12 mouse cellular contexts compared by ENCODE assay signal in the genomic region with DNA sequence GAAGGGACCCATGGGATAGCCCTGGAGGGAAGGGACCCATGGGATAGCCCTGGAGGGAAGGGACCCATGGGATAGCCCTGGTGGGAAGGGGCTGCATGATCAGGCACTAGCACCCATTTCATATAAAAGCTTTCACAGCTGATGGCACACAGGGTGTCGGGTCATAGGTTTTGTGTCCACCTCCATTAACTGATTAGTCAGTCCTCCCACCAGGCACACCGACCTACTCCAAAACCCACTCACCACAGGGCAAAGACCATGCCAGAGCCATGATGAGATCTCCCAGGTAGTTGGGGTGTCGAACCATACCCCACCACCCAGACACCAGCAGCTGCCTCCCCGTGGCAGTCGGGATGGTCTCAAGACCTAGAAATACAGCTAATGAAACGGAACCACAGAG. TPM values are rescaled to one million over a fixed set of nuclear protein-coding genes. Genes with fewer than 3 reads are reported as not detected.
A peak's percentile ranks its signal among the peaks of the same experiment; 100 is the strongest.
DNase-seq lines count a peak whose midpoint lies in the region; ATAC-seq and TF ChIP-seq lines count a peak whose summit lies in the region.
"Had no signal": no experiment of that assay in that cellular context is flagged by ENCODE, and none has a peak within 500 bp of the region (broad histone marks: within the 10 kb centered on the region; RNA-seq: fewer than 3 reads in every experiment).

No protein-coding gene starts in this region.

- TF ChIP-seq CTCF in left cerebral cortex, adult 2 months (IDR thresholded peaks at IDR 0.05), result no peak
- no peak for TF ChIP-seq CTCF in liver, embryonic 14.5 days (IDR thresholded peaks at IDR 0.05; ENCODE audit: low read depth)

- intact Hi-C loops in left cerebral cortex, adult 2 months (cut with DNase I), result no loop called here

- peaks cover 15% of the 10 kb centered on the region for H3K36me3 ChIP-seq in hindbrain, embryonic 14.5 days (replicated peaks; ENCODE audit: control insufficient read depth, insufficient read depth)
- peaks cover 20% of the 10 kb centered on the region for H3K36me3 ChIP-seq in liver, embryonic 14.5 days (replicated peaks; ENCODE audit: control insufficient read depth, insufficient read depth, low read depth)

- H3K9me3 ChIP-seq in hindbrain, embryonic 14.5 days (ENCODE audit: control insufficient read depth, low read length), result no peaks in the 10 kb centered on the region
- H3K9me3 ChIP-seq in liver, embryonic 14.5 days (ENCODE audit: control insufficient read depth, low read length), result no peaks in the 10 kb centered on the region

- TF ChIP-seq EP300 in liver, embryonic 14.5 days (IDR thresholded peaks at IDR 0.05; ENCODE audit: low read depth), result no peak

- no peak for ATAC-seq in hindbrain, embryonic 14.5 days (ENCODE audit: low FRiP score)
- ATAC-seq in liver, embryonic 14.5 days (ENCODE audit: insufficient read depth), result no peak

- H3K4me2 ChIP-seq in hindbrain, embryonic 14.5 days (replicated peaks), result peak overlapping the region; percentile 100; the same call in 1 of the 2 replicates
- peak overlapping the region; percentile 86 for H3K4me2 ChIP-seq in liver, embryonic 14.5 days (ENCODE audit: low read depth)

- DNase-seq in cerebellum, adult 11-12 months, result peak; percentile 36
- DNase-seq in cerebellum, postnatal 10 days, result no peak
- no peak for DNase-seq in left cerebral cortex, adult 2 months (ENCODE audit: extremely low spot score in 1 of 2, low spot score in 2 of 2)
- no peak for DNase-seq in left cerebral cortex, adult 8-10 months (ENCODE audit: low spot score in 2 of 2)
- DNase-seq in hindbrain, embryonic 14.5 days (ENCODE audit: low spot score), result no peak
- DNase-seq in liver, embryonic 14.5 days (ENCODE audit: low read depth in 3 of 3, low spot score in 3 of 3), result no peak
- no peak for DNase-seq in thymus, postnatal 0 days (ENCODE audit: low spot score)
- no peak for DNase-seq in adrenal gland, adult (ENCODE audit: inconsistent age in 2 of 2, low spot score in 1 of 2)
- DNase-seq: cerebellum, adult 11 months; gastrocnemius, postnatal 36 days; layer of hippocampus, adult 9-11 months; lung, postnatal 36 days had no signal

- H3K4me3 ChIP-seq in left cerebral cortex, adult 2 months, result no peak overlapping the region
- no peak overlapping the region for H3K4me3 ChIP-seq in hindbrain, embryonic 14.5 days (replicated peaks; ENCODE audit: low read length)
- H3K4me3 ChIP-seq in liver, embryonic 14.5 days (ENCODE audit: insufficient read depth in 1 of 2, low read depth in 2 of 2, low read length in 2 of 2), result peak overlapping the region in 1 of 2 experiments; percentile 97; a peak in 1 of 4 replicates

- H3K27me3 ChIP-seq in hindbrain, embryonic 14.5 days (ENCODE audit: control insufficient read depth, insufficient read depth, low read length), result no peaks in the 10 kb centered on the region
- no peaks in the 10 kb centered on the region for H3K27me3 ChIP-seq in liver, embryonic 14.5 days (ENCODE audit: control insufficient read depth, insufficient read depth, low read length)

- 91% methylated on average over 6 of the region's 6 CpGs for WGBS in hindbrain, embryonic 14.5 days
- 78% methylated on average over 6 of the region's 6 CpGs for WGBS in liver, embryonic 14.5 days (ENCODE audit: insufficient replicate concordance)

- no peak overlapping the region for H3K9ac ChIP-seq in hindbrain, embryonic 14.5 days
- H3K9ac ChIP-seq in liver, embryonic 14.5 days (replicated peaks), result no peak overlapping the region; the same call in 1 of the 2 replicates

- 0 out of 2 replicates have a peak overlapping the region, but pooled peaks have one; percentile 19 for H3K27ac ChIP-seq in left cerebral cortex, adult 2 months
- H3K27ac ChIP-seq in hindbrain, embryonic 14.5 days, result no peak overlapping the region
- H3K27ac ChIP-seq in liver, embryonic 14.5 days, result no peak overlapping the region

- H3K4me1 ChIP-seq in hindbrain, embryonic 14.5 days (replicated peaks; ENCODE audit: control insufficient read depth, insufficient read depth, low read length), result peaks cover 40% of the 10 kb centered on the region
- peaks cover 18 to 22% of the 10 kb centered on the region in 2 experiments for H3K4me1 ChIP-seq in liver, embryonic 14.5 days (replicated peaks; ENCODE audit: control insufficient read depth in 2 of 2, insufficient read depth in 2 of 2, low read length in 1 of 2)

RNA-seq across cellular contexts. Expression of gene Znhit2, which starts 2.1 kb away (rescaled TPM):
- total RNA-seq in left cerebral cortex, adult 2 months (2021), result 10 to 100 TPM; 33.9 to 39.1 TPM
- 10 to 100 TPM; 33.0 to 38.8 (median 37.3) TPM for total RNA-seq in left cerebral cortex, adult 8-10 months (2022)
- polyA plus RNA-seq in hindbrain, embryonic 14.5 days (2014; fragmentation: Nextera tagmentation; extraction: Ambion mirVana), result 35.3 and 36.3 TPM in 2 replicates
- 15.8 and 17.9 TPM in 2 replicates for polyA plus RNA-seq in liver, embryonic 14.5 days (2012; rRNA removed)
- polyA plus RNA-seq in liver, embryonic 14.5 days (2014; fragmentation: Nextera tagmentation; extraction: Ambion mirVana), result 19.3 and 20.4 TPM in 2 replicates
- 48.3 and 55.4 TPM in 2 replicates for polyA plus RNA-seq in thymus, postnatal 0 days (2015; fragmentation: Nextera tagmentation; extraction: Ambion mirVana)

RNA-seq across cellular contexts. Expression of gene Tm7sf2, which starts 5.1 kb away (rescaled TPM):
- 10 to 100 TPM; 26.9 to 30.4 TPM for total RNA-seq in left cerebral cortex, adult 2 months (2021)
- total RNA-seq in left cerebral cortex, adult 8-10 months (2022), result 10 to 100 TPM; 18.9 to 29.9 (median 23.2) TPM
- polyA plus RNA-seq in hindbrain, embryonic 14.5 days (2014; fragmentation: Nextera tagmentation; extraction: Ambion mirVana), result 58.9 and 59.8 TPM in 2 replicates
- 35.9 and 43.4 TPM in 2 replicates for polyA plus RNA-seq in liver, embryonic 14.5 days (2012; rRNA removed)
- 35.0 and 35.7 TPM in 2 replicates for polyA plus RNA-seq in liver, embryonic 14.5 days (2014; fragmentation: Nextera tagmentation; extraction: Ambion mirVana)
- 10.1 and 10.3 TPM in 2 replicates for polyA plus RNA-seq in thymus, postnatal 0 days (2015; fragmentation: Nextera tagmentation; extraction: Ambion mirVana)

RNA-seq across cellular contexts. Expression of gene Fau, which starts 5.4 kb away (rescaled TPM):
- total RNA-seq in left cerebral cortex, adult 2 months (2021), result 100 to 1,000 TPM; 663 to 678 TPM
- 100 to 1,000 TPM; 737 to 869 (median 805) TPM for total RNA-seq in left cerebral cortex, adult 8-10 months (2022)
- 537 and 672 TPM in 2 replicates for polyA plus RNA-seq in hindbrain, embryonic 14.5 days (2014; fragmentation: Nextera tagmentation; extraction: Ambion mirVana)
- polyA plus RNA-seq in liver, embryonic 14.5 days (2012; rRNA removed), result 853 and 969 TPM in 2 replicates
- 593 and 639 TPM in 2 replicates for polyA plus RNA-seq in liver, embryonic 14.5 days (2014; fragmentation: Nextera tagmentation; extraction: Ambion mirVana)
- polyA plus RNA-seq in thymus, postnatal 0 days (2015; fragmentation: Nextera tagmentation; extraction: Ambion mirVana), result 1,297 and 1,312 TPM in 2 replicates

RNA-seq across cellular contexts. Expression of gene Mrpl49, which starts 5.5 kb away (rescaled TPM):
- 10 to 100 TPM; 40.9 to 41.3 TPM for total RNA-seq in left cerebral cortex, adult 2 months (2021)
- total RNA-seq in left cerebral cortex, adult 8-10 months (2022), result 10 to 100 TPM; 42.7 to 55.2 (median 44.9) TPM
- polyA plus RNA-seq in hindbrain, embryonic 14.5 days (2014; fragmentation: Nextera tagmentation; extraction: Ambion mirVana), result 64.2 and 64.5 TPM in 2 replicates
- 22.0 and 29.6 TPM in 2 replicates for polyA plus RNA-seq in liver, embryonic 14.5 days (2012; rRNA removed)
- polyA plus RNA-seq in liver, embryonic 14.5 days (2014; fragmentation: Nextera tagmentation; extraction: Ambion mirVana), result 43.7 and 48.2 TPM in 2 replicates
- 65.2 and 71.4 TPM in 2 replicates for polyA plus RNA-seq in thymus, postnatal 0 days (2015; fragmentation: Nextera tagmentation; extraction: Ambion mirVana)

RNA-seq across cellular contexts. Expression of gene Vps51, which starts 13.9 kb away (rescaled TPM):
- total RNA-seq in left cerebral cortex, adult 2 months (2021), result 100 to 1,000 TPM in 1 of 2 experiments, 10 to 100 TPM in 1; 85.3 to 101 TPM
- 10 to 100 TPM; 79.4 to 88.4 (median 84.3) TPM for total RNA-seq in left cerebral cortex, adult 8-10 months (2022)
- 71.7 and 74.2 TPM in 2 replicates for polyA plus RNA-seq in hindbrain, embryonic 14.5 days (2014; fragmentation: Nextera tagmentation; extraction: Ambion mirVana)
- polyA plus RNA-seq in liver, embryonic 14.5 days (2012; rRNA removed), result 20.7 and 21.9 TPM in 2 replicates
- 19.9 and 23.3 TPM in 2 replicates for polyA plus RNA-seq in liver, embryonic 14.5 days (2014; fragmentation: Nextera tagmentation; extraction: Ambion mirVana)
- polyA plus RNA-seq in thymus, postnatal 0 days (2015; fragmentation: Nextera tagmentation; extraction: Ambion mirVana), result 69.3 and 77.1 TPM in 2 replicates
